Mouse (Mus musculus): ENCODE results near the gene Col5a1. TPM values are rescaled to one million over a fixed set of nuclear protein-coding genes. Genes with fewer than 3 reads are reported as not detected.

Gene Col5a1
- total and polyA plus RNA-seq, 3 experiments, result 0.30 to 1.8 (median 1.0) TPM

DNA sequence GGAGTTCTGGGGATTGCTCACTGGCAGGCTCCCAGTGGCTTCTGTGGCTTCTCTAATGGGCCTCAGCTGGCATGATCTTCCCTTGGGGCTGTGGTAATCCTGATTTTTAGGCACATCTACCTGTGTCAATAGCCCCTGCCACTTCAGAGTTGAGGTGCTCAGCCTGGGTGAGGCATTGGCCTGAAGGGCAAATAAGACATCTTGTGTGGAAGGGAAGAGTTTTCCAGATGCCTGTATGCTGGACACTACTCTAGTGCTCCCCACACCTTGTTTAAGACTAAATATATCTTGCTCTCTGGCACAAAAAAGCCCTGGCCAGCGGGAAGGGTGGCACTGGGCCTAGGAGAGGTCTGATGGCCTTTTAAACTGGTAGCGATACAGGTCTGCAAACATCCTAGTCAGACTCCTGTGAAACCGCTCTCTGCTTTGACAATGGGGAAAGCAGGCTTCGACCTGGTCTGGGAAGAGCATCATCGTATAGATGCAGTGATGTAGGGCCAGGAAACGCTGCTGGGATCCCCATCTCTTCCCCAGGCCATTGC, 33.2 kb downstream of the Col5a1 start:
- peaks cover 48% of the 10 kb centered on the region for H3K27me3 ChIP-seq (ENCODE audit: insufficient read depth, low read length)
- H3K36me3 ChIP-seq (replicated peaks), result no peaks in the 10 kb centered on the region
- H3K4me1 ChIP-seq (ENCODE audit: insufficient read depth, low read depth, low read length), result peaks cover 11% of the 10 kb centered on the region
- no peak for TF ChIP-seq CTCF (IDR thresholded peaks at IDR 0.05; ENCODE audit: low read depth, low read length)
- no peak for TF ChIP-seq GATA1 (IDR thresholded peaks at IDR 0.05; ENCODE audit: borderline replicate concordance, low read length)
- TF ChIP-seq TAL1 (conservative IDR thresholded peaks at IDR 0.05; ENCODE audit: low read depth, low read length), result no peak
- no peak for TF ChIP-seq POLR2AphosphoS5 (IDR thresholded peaks at IDR 0.05; ENCODE audit: insufficient replicate concordance, low read depth, low read length)
- TF ChIP-seq GATA2 (IDR thresholded peaks at IDR 0.05; ENCODE audit: borderline replicate concordance, low read depth, low read length), result no peak
- DNase-seq (ENCODE audit: low spot score) (no peak), ATAC-seq (ENCODE audit: extremely low read depth, insufficient number of reproducible peaks, low FRiP score, poor library complexity, severe bottlenecking) (no peak)
- no peaks in the 10 kb centered on the region for H3K9me3 ChIP-seq (replicated peaks)
- no peak overlapping the region for H3K4me3 ChIP-seq (ENCODE audit: low read depth, low read length)

GRCm38 (mm10) chr2:27922053-27922452, 35.8 kb downstream of the Col5a1 start:
- Histone ChIP-seq H3K4me3 (ENCODE audit: low read depth, low read length) (no peak overlapping the region), H3K36me3 (replicated peaks) (no peaks in the 10 kb centered on the region), H3K9me3 (replicated peaks) (no peaks in the 10 kb centered on the region), H3K27me3 (ENCODE audit: insufficient read depth, low read length) (peaks cover 53% of the 10 kb centered on the region), H3K4me1 (ENCODE audit: insufficient read depth, low read depth, low read length) (peaks cover 3% of the 10 kb centered on the region; the same call in 1 of the 2 replicates)
- no peak for DNase-seq (ENCODE audit: low spot score)
- TF ChIP-seq GATA2 (IDR thresholded peaks at IDR 0.05; ENCODE audit: borderline replicate concordance, low read depth, low read length), result no peak
- TF ChIP-seq POLR2AphosphoS5 (IDR thresholded peaks at IDR 0.05; ENCODE audit: insufficient replicate concordance, low read depth, low read length), result no peak
- TF ChIP-seq CTCF (IDR thresholded peaks at IDR 0.05; ENCODE audit: low read depth, low read length), result no peak
- TF ChIP-seq TAL1 (conservative IDR thresholded peaks at IDR 0.05; ENCODE audit: low read depth, low read length), result no peak
- no peak for TF ChIP-seq GATA1 (IDR thresholded peaks at IDR 0.05; ENCODE audit: borderline replicate concordance, low read length)
- ATAC-seq (ENCODE audit: extremely low read depth, insufficient number of reproducible peaks, low FRiP score, poor library complexity, severe bottlenecking), result no peak

DNA sequence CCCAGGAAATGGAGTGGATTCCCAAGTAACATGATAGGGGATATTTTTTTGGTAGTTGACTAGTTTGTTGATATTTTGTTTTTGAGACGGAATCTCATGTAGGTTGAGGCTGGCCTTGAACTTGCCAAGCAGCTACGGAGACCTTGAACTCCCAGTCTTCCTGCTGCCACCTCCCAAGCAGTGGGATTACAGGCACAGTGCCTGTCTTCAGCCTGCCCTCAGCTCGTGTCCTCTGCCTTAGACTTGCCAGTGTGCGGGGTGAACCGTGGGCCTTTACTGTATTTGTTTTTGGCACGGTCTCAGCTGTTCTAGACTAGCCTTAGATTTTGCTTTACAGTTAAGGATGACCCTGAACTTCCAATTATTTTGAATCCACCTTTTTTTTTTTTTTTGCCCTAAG, 37.5 kb downstream of the Col5a1 start:
- ATAC-seq (ENCODE audit: extremely low read depth, insufficient number of reproducible peaks, low FRiP score, poor library complexity, severe bottlenecking) (no peak), DNase-seq (ENCODE audit: low spot score) (no peak)
- peaks cover 11% of the 10 kb centered on the region for H3K4me1 ChIP-seq (ENCODE audit: insufficient read depth, low read depth, low read length)
- H3K27me3 ChIP-seq (ENCODE audit: insufficient read depth, low read length), result peaks cover 40% of the 10 kb centered on the region
- H3K4me3 ChIP-seq (ENCODE audit: low read depth, low read length), result no peak overlapping the region
- no peaks in the 10 kb centered on the region for H3K36me3 ChIP-seq (replicated peaks)
- H3K9me3 ChIP-seq (replicated peaks), result no peaks in the 10 kb centered on the region
- TF ChIP-seq POLR2AphosphoS5 (IDR thresholded peaks at IDR 0.05; ENCODE audit: insufficient replicate concordance, low read depth, low read length) (no peak), TAL1 (conservative IDR thresholded peaks at IDR 0.05; ENCODE audit: low read depth, low read length) (no peak), CTCF (IDR thresholded peaks at IDR 0.05; ENCODE audit: low read depth, low read length) (no peak), GATA1 (IDR thresholded peaks at IDR 0.05; ENCODE audit: borderline replicate concordance, low read length) (no peak), GATA2 (IDR thresholded peaks at IDR 0.05; ENCODE audit: borderline replicate concordance, low read depth, low read length) (no peak)

DNA sequence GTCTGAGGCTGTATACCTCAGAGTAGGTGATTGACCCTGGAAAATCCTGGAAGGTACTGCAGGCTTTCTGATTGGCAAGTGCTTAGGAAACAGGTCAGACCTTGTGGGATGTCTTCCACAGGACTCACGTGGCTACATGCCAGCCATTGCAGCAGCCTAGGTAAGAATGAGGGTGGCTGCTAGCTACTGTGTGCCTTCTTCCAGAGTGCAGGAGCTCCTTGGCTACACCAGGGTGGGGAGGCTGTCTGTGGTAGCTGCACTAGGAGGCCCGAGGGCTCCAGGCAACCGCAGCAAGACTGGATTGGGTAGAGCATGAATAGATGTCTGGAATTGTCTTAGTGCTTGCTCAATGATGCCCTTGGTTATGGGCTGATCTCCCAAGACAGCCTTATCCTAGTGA, 38.2 kb downstream of the Col5a1 start:
- H3K4me3 ChIP-seq (ENCODE audit: low read depth, low read length), result no peak overlapping the region
- peaks cover 39% of the 10 kb centered on the region for H3K27me3 ChIP-seq (ENCODE audit: insufficient read depth, low read length)
- DNase-seq (ENCODE audit: low spot score), result no peak
- no peaks in the 10 kb centered on the region for H3K9me3 ChIP-seq (replicated peaks)
- H3K4me1 ChIP-seq (ENCODE audit: insufficient read depth, low read depth, low read length), result peaks cover 11% of the 10 kb centered on the region
- H3K36me3 ChIP-seq (replicated peaks), result no peaks in the 10 kb centered on the region
- ATAC-seq (ENCODE audit: extremely low read depth, insufficient number of reproducible peaks, low FRiP score, poor library complexity, severe bottlenecking), result no peak
- no peak for TF ChIP-seq GATA2 (IDR thresholded peaks at IDR 0.05; ENCODE audit: borderline replicate concordance, low read depth, low read length)
- TF ChIP-seq TAL1 (conservative IDR thresholded peaks at IDR 0.05; ENCODE audit: low read depth, low read length), result no peak
- no peak for TF ChIP-seq GATA1 (IDR thresholded peaks at IDR 0.05; ENCODE audit: borderline replicate concordance, low read length)
- no peak for TF ChIP-seq POLR2AphosphoS5 (IDR thresholded peaks at IDR 0.05; ENCODE audit: insufficient replicate concordance, low read depth, low read length)

DNA sequence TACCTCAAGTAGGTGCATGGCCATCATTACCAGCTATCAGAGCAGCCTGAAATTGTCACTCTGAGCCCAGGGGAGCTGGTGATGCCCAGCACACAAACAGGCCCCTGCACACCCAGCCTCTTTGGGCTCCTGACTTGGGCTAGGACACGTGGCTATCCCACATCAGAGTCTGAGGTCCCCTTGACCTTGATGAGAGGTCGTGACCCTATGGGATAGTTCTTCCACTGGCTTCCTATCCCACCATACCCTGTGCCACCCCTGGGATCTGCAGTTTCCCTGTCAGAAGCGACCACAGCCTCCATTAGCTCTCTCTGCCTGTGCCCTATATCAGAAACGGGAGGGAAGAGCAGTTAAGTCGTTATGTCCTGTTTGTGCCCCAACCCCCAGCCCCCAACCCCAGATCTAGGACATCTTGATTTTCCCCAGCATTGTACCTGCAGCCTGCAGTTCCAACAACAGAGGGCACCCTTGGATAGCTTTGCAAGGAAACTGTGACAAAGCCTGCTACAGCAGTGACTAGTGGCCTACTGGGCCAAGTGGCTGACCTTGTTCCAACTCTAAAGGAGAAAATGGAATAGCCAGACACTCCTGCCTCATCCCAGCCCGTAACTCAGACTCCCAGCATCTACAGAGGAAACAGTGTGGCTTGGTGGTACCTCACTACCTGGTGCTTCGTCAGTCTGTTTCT, 40.4 kb downstream of the Col5a1 start:
- peak; percentile 40 for TF ChIP-seq CTCF (IDR thresholded peaks at IDR 0.05; ENCODE audit: low read depth, low read length)
- no peak for TF ChIP-seq TAL1 (conservative IDR thresholded peaks at IDR 0.05; ENCODE audit: low read depth, low read length)
- peak; percentile 38 for DNase-seq (ENCODE audit: low spot score)
- no peak overlapping the region for H3K4me3 ChIP-seq (ENCODE audit: low read depth, low read length)
- H3K4me1 ChIP-seq (ENCODE audit: insufficient read depth, low read depth, low read length), result peaks cover 13% of the 10 kb centered on the region
- no peak for ATAC-seq (ENCODE audit: extremely low read depth, insufficient number of reproducible peaks, low FRiP score, poor library complexity, severe bottlenecking)
- peaks cover 34% of the 10 kb centered on the region for H3K27me3 ChIP-seq (ENCODE audit: insufficient read depth, low read length)
- no peaks in the 10 kb centered on the region for H3K36me3 ChIP-seq (replicated peaks)
- no peaks in the 10 kb centered on the region for H3K9me3 ChIP-seq (replicated peaks)

DNA sequence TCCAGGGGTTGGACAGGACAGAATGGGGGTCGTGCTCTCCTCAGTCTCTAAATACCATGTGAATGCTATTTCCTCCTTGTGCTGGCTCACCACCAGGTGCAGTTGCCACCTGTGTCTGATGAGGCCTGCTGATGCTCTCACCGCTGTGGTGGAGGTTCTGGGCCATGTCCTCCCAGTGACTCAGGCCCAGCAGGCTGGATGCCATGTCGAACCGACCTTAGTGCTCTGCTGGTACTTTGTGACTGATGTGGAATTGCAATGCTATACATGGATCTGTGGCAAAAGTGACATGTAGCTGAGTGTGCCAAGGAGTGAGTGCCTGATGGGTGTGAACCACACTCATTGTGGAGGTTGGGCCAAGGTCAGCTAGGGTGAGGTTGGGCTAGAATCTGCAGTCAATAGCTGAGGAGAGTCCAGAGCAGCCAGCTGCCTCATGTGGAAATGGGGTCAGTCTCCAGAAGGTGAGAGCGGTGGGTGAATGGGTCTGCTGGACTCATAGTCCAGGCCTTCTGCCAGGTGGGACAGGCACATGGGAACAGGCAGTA, 44.3 kb downstream of the Col5a1 start:
- H3K27me3 ChIP-seq (ENCODE audit: insufficient read depth, low read length), result peaks cover 35% of the 10 kb centered on the region
- TF ChIP-seq GATA2 (IDR thresholded peaks at IDR 0.05; ENCODE audit: borderline replicate concordance, low read depth, low read length), result no peak
- TF ChIP-seq TAL1 (conservative IDR thresholded peaks at IDR 0.05; ENCODE audit: low read depth, low read length), result no peak
- no peak for TF ChIP-seq POLR2AphosphoS5 (IDR thresholded peaks at IDR 0.05; ENCODE audit: insufficient replicate concordance, low read depth, low read length)
- TF ChIP-seq GATA1 (IDR thresholded peaks at IDR 0.05; ENCODE audit: borderline replicate concordance, low read length), result no peak
- no peak for TF ChIP-seq CTCF (IDR thresholded peaks at IDR 0.05; ENCODE audit: low read depth, low read length)
- peaks cover 13% of the 10 kb centered on the region for H3K4me1 ChIP-seq (ENCODE audit: insufficient read depth, low read depth, low read length)
- ATAC-seq (ENCODE audit: extremely low read depth, insufficient number of reproducible peaks, low FRiP score, poor library complexity, severe bottlenecking) (no peak), DNase-seq (ENCODE audit: low spot score) (no peak)
- H3K4me3 ChIP-seq (ENCODE audit: low read depth, low read length), result no peak overlapping the region
- H3K9me3 ChIP-seq (replicated peaks), result no peaks in the 10 kb centered on the region
- H3K36me3 ChIP-seq (replicated peaks), result no peaks in the 10 kb centered on the region
